Mouse (Mus musculus) spleen, adult 2 months (tissue): ENCODE measurements around the gene Adpgk. TPM values are rescaled to one million over a fixed set of nuclear protein-coding genes. Genes with fewer than 3 reads are reported as not detected.
"Not testable (repeated sequence)": the region's sequence is repeated elsewhere in the genome, so short reads cannot be mapped to it uniquely, and the experiment has no call there.

ENCODE experiments used
- DNase-seq, 2 experiments: peaks; one replicate each; pipeline versions ENCODE4 v3.0.0 to v3.0.0-alpha.2; 2012 to 2021; ENCODE audit warnings: low spot score in 2 of 2, low read depth in 1 of 2
- H3K27ac ChIP-seq: fragments of 200-500 bp; 2 replicates; pipeline ENCODE4 v1.5.1; 2012; ENCODE audit warnings: low read length, inconsistent platforms; ENCODE audit not compliant: insufficient read depth
- H3K27me3 ChIP-seq: fragments of 200-500 bp; 2 replicates; pipeline ENCODE4 v1.6.1; 2012; ENCODE audit warnings: mild to moderate bottlenecking, moderate library complexity, low read length, inconsistent platforms; ENCODE audit not compliant: control insufficient read depth, insufficient read depth
- H3K36me3 ChIP-seq: fragments of 200-500 bp; 2 replicates; pipeline ENCODE4 v1.6.1; 2012; ENCODE audit warnings: mild to moderate bottlenecking, low read length, inconsistent platforms; ENCODE audit not compliant: control insufficient read depth, insufficient read depth
- H3K4me1 ChIP-seq: fragments of 200-500 bp; 2 replicates; pipeline ENCODE4 v1.6.1; 2011; ENCODE audit warnings: inconsistent platforms; ENCODE audit not compliant: control insufficient read depth, insufficient read depth, insufficient read length
- H3K4me3 ChIP-seq: fragments of 200-500 bp; 2 replicates; pipeline ENCODE4 v1.5.1; 2011; ENCODE audit warnings: mild to moderate bottlenecking, inconsistent platforms; ENCODE audit not compliant: insufficient read depth, insufficient read length; ENCODE audit errors: extremely low read depth
- CTCF ChIP-seq: fragments of 200-500 bp; IDR thresholded peaks from 2 replicates; pipeline ENCODE4 v1.5.1; 2011; ENCODE audit warnings: mild to moderate bottlenecking, inconsistent platforms; ENCODE audit not compliant: insufficient read depth, insufficient read length, insufficient replicate concordance; ENCODE audit errors: extremely low read depth
- POLR2A ChIP-seq: fragments of 200-500 bp; IDR thresholded peaks from 2 replicates; pipeline ENCODE4 v1.6.1; 2011; ENCODE audit warnings: low read depth, low read length, inconsistent platforms
- WGBS: fragments of 180-500 bp; shearing (Covaris S2); methylation state at CpG from one replicate; pipeline ENCODE4 v1.1.7; 2018; 5-methylcytosine and 5-hydroxymethylcytosine counted together
- polyA plus RNA-seq: library from polyadenylated mRNA; depleted of rRNA; stranded (reverse); fragments of >200 nt; gene quantifications from 2 replicates; pipeline ENCODE4 v1.2.3, GENCODE M21; 2012

Gene Adpgk
- polyA plus RNA-seq, 1 experiment = 20.1 TPM

GRCm38 (mm10) chr9:59338411-59338810 lies 47.1 kb downstream of the Adpgk start:
- H3K4me1 ChIP-seq = no peaks in the 10 kb centered on the region
- WGBS = 75% methylated on average over 5 of the region's 5 CpGs
- H3K4me3 ChIP-seq = no peak overlapping the region
- H3K27me3 ChIP-seq = no peaks in the 10 kb centered on the region
- H3K36me3 ChIP-seq = no peaks in the 10 kb centered on the region; the same call in 1 of the 2 replicates
- no peak for TF ChIP-seq CTCF
- no peak for TF ChIP-seq POLR2A
- no peak for DNase-seq
- H3K27ac ChIP-seq = no peak overlapping the region

- no peak overlapping the region for H3K27ac ChIP-seq
- DNase-seq = no peak
- peaks cover 1% of the 10 kb centered on the region for H3K36me3 ChIP-seq
- no peaks in the 10 kb centered on the region for H3K4me1 ChIP-seq
- TF ChIP-seq POLR2A = no peak
- TF ChIP-seq CTCF = no peak
- H3K27me3 ChIP-seq = no peaks in the 10 kb centered on the region
- WGBS = 91% methylated on average over 5 of the region's 5 CpGs
- no peak overlapping the region for H3K4me3 ChIP-seq
Observed at GRCm38 (mm10) chr9:59339107-59339506, 47.7 kb downstream of the Adpgk start.

GRCm38 (mm10) chr9:59340002-59340401 lies 48.6 kb downstream of the Adpgk start:
- 75% methylated on average over 9 of the region's 9 CpGs for WGBS
- Histone ChIP-seq H3K27ac (no peak overlapping the region), H3K4me3 (no peak overlapping the region), H3K27me3 (no peaks in the 10 kb centered on the region), H3K4me1 (no peaks in the 10 kb centered on the region), H3K36me3 (peaks cover 1% of the 10 kb centered on the region)
- TF ChIP-seq CTCF (peak; percentile 60; the same call in 1 of the 2 replicates), POLR2A (no peak)
- DNase-seq = peak; percentile 11 to 13

GRCm38 (mm10) chr9:59346176-59346575 lies 54.8 kb downstream of the Adpgk start:
- TF ChIP-seq POLR2A (no peak), CTCF (no peak)
- H3K36me3 ChIP-seq = peaks cover 1% of the 10 kb centered on the region

GRCm38 (mm10) chr9:59352586-59353252 lies 61.4 kb downstream of the Adpgk start:
- Histone ChIP-seq H3K36me3 (no peaks in the 10 kb centered on the region), H3K4me1 (no peaks in the 10 kb centered on the region), H3K4me3 (peak overlapping the region; percentile 65; the same call in 1 of the 2 replicates), H3K27ac (no peak overlapping the region), H3K27me3 (no peaks in the 10 kb centered on the region)
- 30% methylated on average over 15 of the region's 15 CpGs for WGBS
- DNase-seq = no peak
- TF ChIP-seq POLR2A = no peak
- TF ChIP-seq CTCF = no peak

More at GRCm38 (mm10) chr9:59346176-59346575, 54.8 kb downstream of the Adpgk start:
- no peaks in the 10 kb centered on the region for H3K4me1 ChIP-seq
- H3K4me3 ChIP-seq = no peak overlapping the region
- no peak for DNase-seq
- WGBS = 78% methylated on average over 2 of the region's 2 CpGs
- no peaks in the 10 kb centered on the region for H3K27me3 ChIP-seq
- no peak overlapping the region for H3K27ac ChIP-seq

GRCm38 (mm10) chr9:59353253-59353639 lies 61.9 kb downstream of the Adpgk start, which contains the start of gene Bbs4:
Gene Bbs4 (minus strand): TSS chr9:59353508.
- peak; percentile 30 to 89 for DNase-seq
- Histone ChIP-seq H3K27ac (0 out of 2 replicates have a peak within 1 kb of the TSS, but pooled peaks have one; percentile 13), H3K4me1 (no peaks in the 10 kb centered on the region), H3K36me3 (no peaks in the 10 kb centered on the region), H3K27me3 (no peaks in the 10 kb centered on the region), H3K4me3 (peak within 1 kb of the TSS; percentile 65)
- no peak for TF ChIP-seq CTCF
- peak; percentile 12; the same call in 1 of the 2 replicates for TF ChIP-seq POLR2A
- WGBS = 1% methylated on average over 26 of the region's 32 CpGs

- H3K4me3 ChIP-seq, H3K36me3 ChIP-seq, H3K27me3 ChIP-seq, DNase-seq, H3K27ac ChIP-seq, H3K4me1 ChIP-seq: not testable (repeated sequence)
- WGBS = 76% methylated on average over 1 of the region's 1 CpGs
Observed at GRCm38 (mm10) chr9:59358041-59358440, 66.7 kb downstream of the Adpgk start.

- H3K4me1 ChIP-seq, H3K27ac ChIP-seq, H3K36me3 ChIP-seq, DNase-seq, H3K4me3 ChIP-seq, H3K27me3 ChIP-seq: not testable (repeated sequence)
- WGBS = 55% methylated on average over 2 of the region's 3 CpGs
Observed at GRCm38 (mm10) chr9:59360487-59360886, 69.1 kb downstream of the Adpgk start.
